Mouse (Mus musculus): ENCODE results near the gene B230217C12Rik. TPM values are rescaled to one million over a fixed set of nuclear protein-coding genes. Genes with fewer than 3 reads are reported as not detected.
"Not testable (repeated sequence)": the region's sequence is repeated elsewhere in the genome, so short reads cannot be mapped to it uniquely, and the experiment has no call there.

Gene B230217C12Rik
- polyA plus RNA-seq, 1 experiment from 2014 or later = 14.3 TPM

GRCm38 (mm10) chr11:97833352-97833751, 7.2 kb upstream of the B230217C12Rik start:
- no peaks in the 10 kb centered on the region for H3K27me3 ChIP-seq (ENCODE audit: low read depth, poor library complexity, severe bottlenecking)
- no peak for DNase-seq (ENCODE audit: low spot score)
- WGBS = 78% methylated on average over 15 of the region's 15 CpGs
- no peak overlapping the region for H3K4me3 ChIP-seq
- H3K4me1 ChIP-seq = no peaks in the 10 kb centered on the region
- peaks cover 79% of the 10 kb centered on the region for H3K36me3 ChIP-seq
- no peak overlapping the region for H3K27ac ChIP-seq (replicated peaks)
- no peaks in the 10 kb centered on the region for H3K9me3 ChIP-seq (replicated peaks)

- H3K27ac ChIP-seq (replicated peaks) = no peak overlapping the region
- WGBS = 58% methylated on average over 8 of the region's 8 CpGs
- H3K4me3 ChIP-seq = no peak overlapping the region
- DNase-seq (ENCODE audit: low spot score) = no peak
- H3K4me1 ChIP-seq = peaks cover 16% of the 10 kb centered on the region
- peaks cover 60% of the 10 kb centered on the region for H3K36me3 ChIP-seq
- H3K27me3 ChIP-seq (ENCODE audit: low read depth, poor library complexity, severe bottlenecking) = no peaks in the 10 kb centered on the region
- no peaks in the 10 kb centered on the region for H3K9me3 ChIP-seq (replicated peaks)
Observed at GRCm38 (mm10) chr11:97836541-97836940, 4.0 kb upstream of the B230217C12Rik start.

GRCm38 (mm10) chr11:97837051-97837450, 3.5 kb upstream of the B230217C12Rik start:
- not testable (repeated sequence) for H3K27me3 ChIP-seq (ENCODE audit: low read depth, poor library complexity, severe bottlenecking); DNase-seq (ENCODE audit: low spot score); H3K27ac ChIP-seq (replicated peaks); H3K9me3 ChIP-seq (replicated peaks); H3K4me3 ChIP-seq
- Histone ChIP-seq H3K36me3 (peaks cover 55% of the 10 kb centered on the region), H3K4me1 (peaks cover 21% of the 10 kb centered on the region)
- WGBS = 69% methylated on average over 9 of the region's 9 CpGs

- 83% methylated on average over 7 of the region's 7 CpGs for WGBS
- Histone ChIP-seq H3K36me3 (peaks cover 51% of the 10 kb centered on the region), H3K27ac (replicated peaks) (no peak overlapping the region), H3K9me3 (replicated peaks) (no peaks in the 10 kb centered on the region), H3K27me3 (ENCODE audit: low read depth, poor library complexity, severe bottlenecking) (no peaks in the 10 kb centered on the region), H3K4me3 (no peak overlapping the region), H3K4me1 (peaks cover 26% of the 10 kb centered on the region)
- DNase-seq (ENCODE audit: low spot score) = no peak
Observed at GRCm38 (mm10) chr11:97837641-97838149, 2.9 kb upstream of the B230217C12Rik start.

DNA sequence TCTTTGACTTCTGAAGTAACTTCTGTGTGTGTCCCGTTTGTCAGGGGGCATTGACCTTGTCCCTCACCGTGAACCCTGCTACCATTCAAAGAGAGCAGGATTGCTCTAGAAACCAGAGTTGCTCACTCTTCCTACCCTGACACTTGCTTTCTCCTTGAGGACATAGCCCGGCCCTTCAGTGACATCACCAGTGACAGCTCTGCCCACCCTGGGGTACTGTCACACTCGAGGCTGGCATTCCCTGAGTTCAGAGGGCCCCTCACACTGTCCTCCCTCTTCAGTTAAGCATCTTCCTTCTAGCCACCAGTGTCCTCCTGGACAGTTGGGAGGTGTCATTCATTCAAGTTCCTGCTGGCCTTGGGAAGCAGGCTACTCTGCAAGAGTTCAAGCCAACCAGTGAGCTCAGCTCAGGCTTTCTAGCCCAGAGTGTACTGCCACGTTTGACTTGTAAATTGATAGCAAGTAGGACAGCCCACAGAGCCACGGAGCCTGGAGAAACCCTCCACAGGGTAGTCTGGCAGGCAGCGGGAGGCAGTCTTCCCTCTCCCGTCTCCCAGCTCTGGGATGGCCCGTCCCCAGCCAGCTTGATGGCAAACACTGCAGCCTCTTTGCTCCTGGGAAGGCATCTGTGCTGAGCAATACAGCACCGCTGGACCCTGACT, 1.7 kb upstream of the B230217C12Rik start:
- 42% methylated on average over 10 of the region's 10 CpGs for WGBS
- peaks cover 46% of the 10 kb centered on the region for H3K36me3 ChIP-seq
- H3K4me3 ChIP-seq = 0 out of 2 replicates have a peak overlapping the region, but pooled peaks have one; percentile 1
- no peaks in the 10 kb centered on the region for H3K27me3 ChIP-seq (ENCODE audit: low read depth, poor library complexity, severe bottlenecking)
- H3K4me1 ChIP-seq = peaks cover 26% of the 10 kb centered on the region
- peak overlapping the region; percentile 64 for H3K27ac ChIP-seq (replicated peaks)
- H3K9me3 ChIP-seq (replicated peaks) = no peaks in the 10 kb centered on the region
- no peak for DNase-seq (ENCODE audit: low spot score)

GRCm38 (mm10) chr11:97839441-97840134, 992 bp upstream of the B230217C12Rik start:
- no peaks in the 10 kb centered on the region for H3K9me3 ChIP-seq (replicated peaks)
- H3K27ac ChIP-seq (replicated peaks) = peak overlapping the region; percentile 64
- DNase-seq (ENCODE audit: low spot score) = no peak
- 0 out of 2 replicates have a peak overlapping the region, but pooled peaks have one; percentile 1 for H3K4me3 ChIP-seq
- H3K4me1 ChIP-seq = peaks cover 26% of the 10 kb centered on the region
- 63% methylated on average over 11 of the region's 11 CpGs for WGBS
- no peaks in the 10 kb centered on the region for H3K27me3 ChIP-seq (ENCODE audit: low read depth, poor library complexity, severe bottlenecking)
- H3K36me3 ChIP-seq = peaks cover 39% of the 10 kb centered on the region

GRCm38 (mm10) chr11:97840135-97840490, 467 bp upstream of the B230217C12Rik start:
- peaks cover 34% of the 10 kb centered on the region for H3K36me3 ChIP-seq
- H3K4me1 ChIP-seq = peaks cover 26% of the 10 kb centered on the region
- 72% methylated on average over 2 of the region's 2 CpGs for whole genome bisulfite sequencing
- H3K4me3 ChIP-seq = peak overlapping the region; percentile 70
- H3K9me3 ChIP-seq (replicated peaks) = no peaks in the 10 kb centered on the region
- H3K27ac ChIP-seq (replicated peaks) = peak overlapping the region; percentile 93
- no peaks in the 10 kb centered on the region for H3K27me3 ChIP-seq (ENCODE audit: low read depth, poor library complexity, severe bottlenecking)
- DNase-seq (ENCODE audit: low spot score) = no peak

DNA sequence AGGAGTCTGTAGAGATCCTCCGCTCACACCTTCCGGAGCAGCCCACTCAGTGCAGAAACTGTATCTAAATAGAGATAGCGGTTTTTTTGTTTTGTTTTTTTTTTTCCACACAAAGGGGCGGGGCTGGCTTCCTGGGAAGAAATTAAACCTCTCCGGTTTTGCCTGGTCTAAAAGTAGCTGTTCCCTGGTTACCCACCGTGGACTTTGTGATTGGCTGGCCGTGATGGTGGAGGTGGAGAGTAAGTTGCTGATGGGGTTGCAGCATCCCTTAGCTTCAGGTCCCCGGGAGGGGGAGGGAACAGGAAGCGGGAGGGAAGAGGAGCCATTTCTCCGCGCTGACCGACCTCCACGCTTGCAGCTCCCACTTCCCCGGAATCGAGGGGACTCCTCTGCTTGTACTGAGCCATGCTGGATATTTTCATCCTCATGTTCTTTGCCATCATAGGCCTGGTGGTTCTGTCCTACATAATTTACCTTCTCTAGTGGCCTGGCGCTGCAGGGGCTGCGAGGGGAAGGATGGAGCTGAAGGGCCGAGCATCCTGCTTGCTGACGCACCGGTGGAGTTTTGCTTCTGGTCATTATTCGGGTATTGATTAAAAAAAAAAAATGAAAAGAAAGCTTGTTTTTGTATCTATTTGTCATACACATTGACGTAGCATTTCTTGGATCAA, 546 bp downstream of the B230217C12Rik start:
- H3K9me3 ChIP-seq (replicated peaks) = no peaks in the 10 kb centered on the region
- H3K27ac ChIP-seq (replicated peaks) = peak overlapping the region; percentile 93
- no peaks in the 10 kb centered on the region for H3K27me3 ChIP-seq (ENCODE audit: low read depth, poor library complexity, severe bottlenecking)
- H3K36me3 ChIP-seq = peaks cover 24% of the 10 kb centered on the region
- peaks cover 26% of the 10 kb centered on the region for H3K4me1 ChIP-seq
- under 1% methylated on average over 22 of the region's 22 CpGs for WGBS
- DNase-seq (ENCODE audit: low spot score) = peak; percentile 84
- H3K4me3 ChIP-seq = peak overlapping the region; percentile 70

DNA sequence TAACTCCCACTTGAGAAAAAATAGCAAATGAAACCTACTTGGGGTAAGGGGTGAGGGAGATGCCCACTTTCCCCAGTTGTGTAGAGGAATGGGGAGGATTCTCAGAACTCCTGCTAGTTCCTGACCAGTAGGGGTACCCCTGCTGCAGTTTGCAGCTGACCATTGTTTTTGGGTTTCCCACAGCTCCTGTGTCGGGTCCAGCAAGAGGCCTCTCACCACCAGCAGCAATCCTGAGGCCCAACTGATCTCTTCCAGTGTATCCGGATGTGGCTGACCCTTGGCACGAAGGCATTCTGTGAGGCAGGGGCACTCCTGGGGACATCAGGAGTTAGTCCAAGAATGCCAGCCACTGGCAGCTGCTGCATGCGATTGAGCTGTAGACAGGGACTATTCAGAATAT, 1.4 kb downstream of the B230217C12Rik start:
- Histone ChIP-seq H3K36me3 (peaks cover 15% of the 10 kb centered on the region), H3K9me3 (replicated peaks) (no peaks in the 10 kb centered on the region), H3K4me3 (peak overlapping the region; percentile 70), H3K27ac (replicated peaks) (peak overlapping the region; percentile 93), H3K27me3 (ENCODE audit: low read depth, poor library complexity, severe bottlenecking) (no peaks in the 10 kb centered on the region), H3K4me1 (peaks cover 26% of the 10 kb centered on the region)
- no peak for DNase-seq (ENCODE audit: low spot score)
- 44% methylated on average over 4 of the region's 4 CpGs for WGBS

DNA sequence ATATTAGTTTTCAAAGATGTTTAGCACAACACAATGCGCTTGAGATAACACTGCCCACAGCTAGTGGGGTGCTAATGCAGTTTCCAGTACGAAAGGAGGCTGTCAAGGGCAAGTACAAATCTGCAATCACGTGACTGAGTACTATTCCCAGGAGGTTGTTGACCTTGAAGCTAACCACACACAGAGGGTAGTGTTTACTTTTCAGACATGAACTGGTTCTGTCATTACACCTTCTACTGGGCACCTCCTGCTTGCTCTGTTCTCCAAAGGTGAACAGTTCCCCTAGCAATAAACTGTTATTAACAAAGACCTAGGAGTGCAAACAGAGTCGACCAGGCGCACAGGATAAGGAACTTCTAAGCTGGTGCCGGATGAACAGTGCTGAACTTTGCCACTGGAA, 9.8 kb downstream of the B230217C12Rik start:
- 82% methylated on average over 6 of the region's 6 CpGs for WGBS
- H3K27me3 ChIP-seq (ENCODE audit: low read depth, poor library complexity, severe bottlenecking) = no peaks in the 10 kb centered on the region
- H3K4me1 ChIP-seq = no peaks in the 10 kb centered on the region
- no peaks in the 10 kb centered on the region for H3K36me3 ChIP-seq
- H3K4me3 ChIP-seq = no peak overlapping the region
- no peak for DNase-seq (ENCODE audit: low spot score)
- no peak overlapping the region for H3K27ac ChIP-seq (replicated peaks)
- H3K9me3 ChIP-seq (replicated peaks) = no peaks in the 10 kb centered on the region

DNA sequence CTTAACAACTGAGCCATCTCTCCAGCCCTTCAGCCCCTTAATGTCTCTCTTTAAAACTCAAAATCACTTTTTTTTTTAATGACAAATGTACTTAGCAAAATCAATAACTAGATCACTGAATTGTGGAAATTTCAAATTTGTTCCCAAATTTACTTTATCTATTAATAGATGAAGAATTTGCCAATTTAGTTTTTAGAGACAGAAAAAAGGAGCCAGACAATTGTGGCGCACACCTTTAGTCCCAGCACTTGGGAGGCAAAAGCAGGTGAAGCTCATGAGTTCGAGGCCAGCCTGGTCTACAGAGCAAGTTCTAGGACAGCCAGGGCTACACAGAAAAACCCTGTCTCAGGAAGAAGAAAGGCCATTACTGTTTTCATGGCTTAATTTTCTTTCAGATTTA, 11.0 kb downstream of the B230217C12Rik start:
- Histone ChIP-seq H3K27me3 (ENCODE audit: low read depth, poor library complexity, severe bottlenecking) (no peaks in the 10 kb centered on the region), H3K27ac (replicated peaks) (no peak overlapping the region), H3K4me1 (no peaks in the 10 kb centered on the region), H3K4me3 (no peak overlapping the region), H3K36me3 (no peaks in the 10 kb centered on the region), H3K9me3 (replicated peaks) (no peaks in the 10 kb centered on the region)
- 88% methylated on average over 2 of the region's 2 CpGs for WGBS
- DNase-seq (ENCODE audit: low spot score) = no peak

GRCm38 (mm10) chr11:97855473-97855872, 14.9 kb downstream of the B230217C12Rik start:
- no peaks in the 10 kb centered on the region for H3K9me3 ChIP-seq (replicated peaks)
- no peaks in the 10 kb centered on the region for H3K36me3 ChIP-seq
- no peak overlapping the region for H3K27ac ChIP-seq (replicated peaks)
- 92% methylated on average over 2 of the region's 2 CpGs for WGBS
- no peak for DNase-seq (ENCODE audit: low spot score)
- no peak overlapping the region for H3K4me3 ChIP-seq
- no peaks in the 10 kb centered on the region for H3K27me3 ChIP-seq (ENCODE audit: low read depth, poor library complexity, severe bottlenecking)
- no peaks in the 10 kb centered on the region for H3K4me1 ChIP-seq

GRCm38 (mm10) chr11:97862148-97862547, 21.6 kb downstream of the B230217C12Rik start:
- WGBS = 88% methylated on average over 2 of the region's 2 CpGs
- Histone ChIP-seq H3K4me3 (no peak overlapping the region), H3K27ac (replicated peaks) (no peak overlapping the region), H3K9me3 (replicated peaks) (no peaks in the 10 kb centered on the region), H3K36me3 (no peaks in the 10 kb centered on the region), H3K4me1 (no peaks in the 10 kb centered on the region), H3K27me3 (ENCODE audit: low read depth, poor library complexity, severe bottlenecking) (no peaks in the 10 kb centered on the region)
- DNase-seq (ENCODE audit: low spot score) = no peak

Measured in midbrain, embryonic 10.5 days (tissue).